Mouse (Mus musculus): Measurements from ENCODE around the gene Gng13.

Gene Gng13

GRCm38 (mm10) chr17:25716711-25717637 is at the start of gene Gng13:
TSS of gene Gng13 (plus strand) at chr17:25717171.
- DNase-seq (ENCODE audit: low spot score in 2 of 2): no peak

- DNase-seq (ENCODE audit: low spot score in 2 of 2): no peak
Measured at GRCm38 (mm10) chr17:25668481-25669055, 48.4 kb upstream of the Gng13 start.

GRCm38 (mm10) chr17:25672982-25673381 is 44.0 kb upstream of the Gng13 start:
- no peak for DNase-seq (ENCODE audit: low spot score in 2 of 2)

- DNase-seq (ENCODE audit: low spot score in 2 of 2): no peak
Measured at GRCm38 (mm10) chr17:25677969-25678368, 39.0 kb upstream of the Gng13 start.

- DNase-seq (ENCODE audit: low spot score in 2 of 2): no peak
Measured at GRCm38 (mm10) chr17:25679818-25680217, 37.2 kb upstream of the Gng13 start.

DNA sequence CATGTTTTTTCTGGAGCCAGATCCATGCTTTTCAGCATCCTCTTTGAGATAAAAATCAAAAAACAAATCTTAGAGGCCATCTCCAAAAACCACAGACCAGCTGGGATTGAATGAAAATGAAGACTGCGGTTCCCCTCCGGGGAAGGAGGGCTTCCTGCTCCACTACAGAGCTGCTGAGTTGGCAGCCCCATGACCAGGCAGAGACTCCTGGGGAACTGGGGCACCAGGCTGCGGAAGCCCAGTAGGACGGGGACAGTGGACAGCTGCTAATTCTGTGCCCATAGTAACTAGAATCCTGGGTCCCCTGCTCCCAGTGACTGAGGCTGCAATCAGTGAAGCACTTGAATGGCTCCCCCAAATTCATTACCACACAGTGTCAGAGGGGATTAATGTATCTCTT is 35.3 kb upstream of the Gng13 start:
- no peak for DNase-seq (ENCODE audit: low spot score in 2 of 2)

- no peak for DNase-seq (ENCODE audit: low spot score in 2 of 2)
Measured at GRCm38 (mm10) chr17:25686323-25686722, 30.6 kb upstream of the Gng13 start.

GRCm38 (mm10) chr17:25688922-25689321 is 28.0 kb upstream of the Gng13 start:
- no peak for DNase-seq (ENCODE audit: low spot score in 2 of 2)

- DNase-seq (ENCODE audit: low spot score in 2 of 2): no peak
Measured at GRCm38 (mm10) chr17:25696263-25696662, 20.7 kb upstream of the Gng13 start.

- peak; percentile 52 to 67 for DNase-seq (ENCODE audit: low spot score in 2 of 2)
Measured at GRCm38 (mm10) chr17:25698446-25698845, 18.5 kb upstream of the Gng13 start.

DNA sequence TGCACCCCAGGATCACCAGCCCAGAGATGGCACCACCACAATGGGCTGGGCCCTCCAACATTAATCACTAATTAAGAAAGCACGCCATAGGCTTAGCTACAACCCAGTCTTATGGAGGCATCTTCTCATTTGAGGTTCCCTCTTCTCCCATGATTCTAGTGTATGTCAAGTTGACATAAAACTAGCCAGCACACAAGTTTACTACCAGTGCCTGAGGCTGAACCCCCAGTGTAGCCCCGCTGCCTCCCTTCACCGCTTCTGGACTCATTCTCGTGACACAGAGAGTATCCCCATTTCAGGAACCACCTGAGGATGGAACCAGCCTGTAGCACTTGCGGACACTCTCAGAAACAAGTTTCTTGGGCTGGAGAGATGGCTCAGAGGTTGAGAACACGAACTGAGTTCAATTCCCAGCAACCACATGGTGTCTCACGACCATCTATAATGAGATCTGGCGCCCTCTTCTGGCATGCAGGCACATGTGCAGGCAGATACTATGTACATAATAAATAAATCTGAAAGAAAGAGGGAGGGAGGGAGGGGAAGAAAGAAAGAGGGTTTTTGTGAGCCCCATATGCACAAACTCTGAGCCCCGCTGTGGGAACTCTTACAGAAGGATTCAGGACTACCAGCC is 16.0 kb upstream of the Gng13 start:
- no peak for DNase-seq (ENCODE audit: low spot score in 2 of 2)

DNA sequence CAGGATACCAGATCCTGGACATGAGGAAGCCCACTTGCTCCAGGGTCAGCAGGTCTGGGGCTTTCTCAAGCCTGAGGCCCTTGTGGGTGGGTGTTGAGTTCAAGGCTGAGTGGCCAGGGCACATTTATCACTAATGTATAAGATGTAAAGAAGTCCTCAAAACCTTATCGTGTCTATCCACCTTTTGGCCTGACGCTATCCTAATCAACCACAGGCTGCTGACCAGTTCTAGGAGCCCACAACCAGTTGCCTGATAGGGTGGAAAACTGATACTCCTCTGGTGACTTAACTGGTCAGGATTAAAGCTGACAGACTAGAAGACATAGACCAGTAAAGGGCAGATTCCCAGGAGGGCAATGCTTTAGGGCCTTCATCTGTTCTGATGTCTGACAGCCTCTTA is 7.0 kb upstream of the Gng13 start:
- no peak for DNase-seq (ENCODE audit: low spot score in 2 of 2)

- DNase-seq (ENCODE audit: low spot score in 2 of 2): no peak
Measured at GRCm38 (mm10) chr17:25711136-25711535, 5.8 kb upstream of the Gng13 start.

DNA sequence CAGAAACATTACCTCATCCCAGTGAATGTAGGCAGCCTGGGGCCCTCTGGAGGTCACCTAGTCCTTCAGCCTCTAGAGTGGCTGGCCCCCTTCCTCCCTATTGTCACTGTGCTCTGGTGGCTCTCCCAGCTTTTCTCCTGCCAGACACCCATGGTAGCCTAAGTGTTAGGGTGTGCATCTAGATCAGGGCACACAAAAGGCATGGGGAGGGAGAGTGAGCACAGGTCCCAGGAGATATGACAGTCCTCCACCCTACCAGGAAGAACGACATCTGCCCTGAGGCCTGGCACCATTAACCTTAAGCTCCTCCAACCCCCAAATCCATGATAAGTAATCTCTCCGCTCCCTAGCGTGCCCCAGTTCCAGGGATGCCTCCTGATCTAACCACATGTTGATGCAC is 1.3 kb upstream of the Gng13 start:
- no peak for DNase-seq (ENCODE audit: low spot score in 2 of 2)

DNA sequence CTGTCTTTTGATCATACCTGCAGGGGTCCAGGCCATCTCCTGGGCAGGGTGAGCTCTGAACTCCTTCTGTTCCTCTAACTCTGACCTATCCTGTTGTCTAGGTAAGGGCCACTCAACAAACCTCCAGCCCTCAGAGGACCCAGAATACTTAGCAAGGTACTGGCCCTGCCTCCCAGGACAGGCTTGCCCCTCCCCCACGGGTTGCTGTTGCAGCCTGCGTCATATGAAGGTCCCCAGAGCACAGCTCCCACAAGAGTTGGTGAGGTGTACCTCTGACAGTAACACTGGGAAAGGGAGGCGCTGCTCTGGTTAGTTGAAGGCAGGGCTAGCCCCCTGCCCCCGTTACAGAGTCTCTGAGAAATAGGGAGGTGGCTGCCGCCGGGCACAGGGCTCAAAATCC is 841 bp upstream of the Gng13 start:
- DNase-seq (ENCODE audit: low spot score in 2 of 2): no peak

- no peak for DNase-seq (ENCODE audit: low spot score in 2 of 2)
Measured at GRCm38 (mm10) chr17:25717691-25718090, 720 bp downstream of the Gng13 start.

DNA sequence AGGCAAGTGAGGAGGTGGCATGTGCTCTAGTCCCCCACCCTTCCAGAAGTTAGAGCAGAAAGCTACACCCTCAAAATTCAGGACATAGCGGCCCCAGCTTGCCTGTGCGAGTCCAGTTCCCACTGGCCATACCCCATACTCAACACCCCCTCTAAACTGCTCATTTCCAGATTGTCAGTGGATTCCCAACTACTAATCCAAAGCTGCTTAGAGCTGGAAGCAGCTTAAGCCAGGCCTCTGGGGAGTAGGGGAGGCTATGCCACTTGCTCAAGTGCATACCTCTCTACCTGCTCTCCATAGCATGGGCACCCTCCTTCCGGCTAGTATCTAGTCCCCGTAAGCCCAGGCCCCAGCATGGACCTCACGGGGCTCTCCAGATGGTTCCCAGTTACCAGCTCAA is 4.5 kb downstream of the Gng13 start:
- DNase-seq (ENCODE audit: low spot score in 2 of 2): no peak

DNA sequence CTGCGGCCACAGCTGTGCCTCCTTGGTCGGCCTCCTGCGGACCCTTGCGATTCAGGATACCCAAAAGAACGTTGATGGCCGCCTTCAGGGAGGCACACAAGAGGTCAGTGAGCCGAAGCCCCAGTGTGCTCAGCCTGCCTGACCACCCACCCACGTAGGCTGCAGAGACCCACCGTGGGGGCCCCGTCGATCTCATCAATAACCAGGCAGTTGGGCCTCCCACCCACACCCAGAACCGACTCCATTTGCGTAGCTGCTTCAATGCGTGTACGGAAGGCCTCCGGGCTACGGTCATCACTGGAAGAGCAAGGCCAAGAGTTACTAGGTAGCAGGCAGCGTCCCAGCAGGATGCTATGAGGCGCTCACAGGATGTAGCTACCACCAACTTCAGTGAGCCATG is 6.5 kb downstream of the Gng13 start:
- no peak for DNase-seq (ENCODE audit: low spot score in 2 of 2)

GRCm38 (mm10) chr17:25723919-25724318 is 6.9 kb downstream of the Gng13 start:
- no peak for DNase-seq (ENCODE audit: low spot score in 2 of 2)

DNA sequence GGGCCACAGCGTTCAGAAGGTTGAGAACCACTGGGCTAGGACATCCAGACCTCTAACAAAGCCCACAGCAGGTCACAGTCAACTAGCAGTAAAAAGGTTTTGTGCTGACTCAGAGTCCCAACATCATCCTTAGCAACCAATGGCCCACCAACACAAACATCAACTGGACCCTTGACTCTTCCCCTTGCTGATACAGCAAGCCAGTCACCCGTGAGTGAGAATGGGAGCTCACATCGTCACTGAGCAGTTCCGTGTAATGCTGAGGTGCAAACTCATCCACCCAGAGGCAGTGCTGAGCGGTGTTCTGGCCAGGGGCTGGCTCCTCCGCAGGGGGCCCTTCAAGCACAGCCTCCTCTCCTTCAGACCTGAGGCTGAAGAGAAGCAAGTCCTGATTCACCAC is 8.3 kb downstream of the Gng13 start:
- DNase-seq (ENCODE audit: low spot score in 2 of 2): no peak

- peak; percentile 99 to 100 for DNase-seq (ENCODE audit: low spot score in 2 of 2)
Measured at GRCm38 (mm10) chr17:25727265-25728008, 10.5 kb downstream of the Gng13 start, which contains the start of the genes Chtf18 and Rpusd1. TSS of gene Chtf18 (minus strand) at chr17:25727419. TSS of gene Rpusd1 (plus strand) at chr17:25727670.

DNA sequence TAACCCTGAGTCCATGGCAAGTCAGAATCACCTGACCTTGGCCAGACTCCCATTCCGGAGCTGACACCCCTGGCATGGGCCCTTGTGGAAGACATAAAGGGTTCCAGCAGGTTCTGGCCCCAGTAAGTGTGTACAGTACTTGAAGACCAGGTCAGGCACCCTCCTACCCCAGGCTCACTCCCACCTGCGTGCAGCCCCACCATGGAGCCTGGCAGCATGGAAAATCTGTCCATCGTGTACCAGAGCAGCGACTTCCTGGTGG is 11.0 kb downstream of the Gng13 start:
- no peak for DNase-seq (ENCODE audit: low spot score in 2 of 2)

All from right cerebral cortex, postnatal 36 days (tissue).